ENCODE assay signal across 15 mouse cellular contexts in the genomic region with DNA sequence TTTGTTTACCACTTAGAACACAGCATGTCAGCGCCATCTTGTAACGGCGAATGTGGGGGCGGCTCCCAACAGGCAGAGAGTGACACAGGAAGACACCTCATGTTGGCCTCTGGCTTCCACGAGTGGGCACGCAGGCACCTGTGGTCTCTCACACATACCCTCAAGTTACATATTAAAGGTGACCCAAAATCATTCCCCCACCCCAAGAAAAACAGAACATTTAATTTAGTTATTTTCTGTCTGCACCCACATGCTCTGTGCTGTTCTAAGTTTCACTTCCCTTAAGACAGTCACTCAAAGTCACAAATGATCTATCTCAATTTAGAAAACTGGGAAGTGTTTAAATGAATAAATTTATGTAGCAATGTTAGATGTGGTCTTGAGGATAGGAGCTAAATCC.
"Had no signal": no experiment of that assay in that cellular context is flagged by ENCODE, and none has a peak within 500 bp of the region (broad histone marks: within the 10 kb centered on the region; RNA-seq: fewer than 3 reads in every experiment).

No protein-coding gene starts in this region.

- H3K27ac ChIP-seq: kidney, embryonic 15.5 days; left cerebral cortex, adult 2 months; limb, embryonic 10.5 days; liver, embryonic 12.5 days; lung, embryonic 15.5 days; midbrain, embryonic 12.5 days; neural tube, embryonic 15.5 days had no signal

- DNase-seq: kidney, adult 2 months; kidney, postnatal 14 days; right cerebral cortex, postnatal 4 days; spleen, adult 18-20 months; thymus, adult 18-20 months; thymus, postnatal 14 days had no signal

- H3K27me3 ChIP-seq: kidney, embryonic 15.5 days; lung, embryonic 15.5 days; megakaryocyte, embryonic 14.5 days; midbrain, embryonic 12.5 days; neural tube, embryonic 15.5 days had no signal

- ATAC-seq: liver, embryonic 12.5 days had no signal

- H3K36me3 ChIP-seq: kidney, embryonic 15.5 days; limb, embryonic 10.5 days; liver, embryonic 12.5 days; lung, embryonic 15.5 days; midbrain, embryonic 12.5 days; neural tube, embryonic 15.5 days had no signal

- H3K4me1 ChIP-seq: kidney, embryonic 15.5 days; limb, embryonic 10.5 days; liver, embryonic 12.5 days; lung, embryonic 15.5 days; midbrain, embryonic 12.5 days; neural tube, embryonic 15.5 days had no signal

- H3K4me3 ChIP-seq: kidney, embryonic 15.5 days; left cerebral cortex, adult 2 months; limb, embryonic 10.5 days; liver, embryonic 12.5 days; lung, embryonic 15.5 days; megakaryocyte, embryonic 14.5 days; midbrain, embryonic 12.5 days; myocyte; neural tube, embryonic 15.5 days had no signal
